Mouse (Mus musculus): ENCODE measurements at regions not wholly inside any gene's neighbourhood (a gene's known extent, or its start where the extent isn't known, plus 50 kb on each side); places are given as distances from the start of the nearest gene placed in this dataset.

DNA sequence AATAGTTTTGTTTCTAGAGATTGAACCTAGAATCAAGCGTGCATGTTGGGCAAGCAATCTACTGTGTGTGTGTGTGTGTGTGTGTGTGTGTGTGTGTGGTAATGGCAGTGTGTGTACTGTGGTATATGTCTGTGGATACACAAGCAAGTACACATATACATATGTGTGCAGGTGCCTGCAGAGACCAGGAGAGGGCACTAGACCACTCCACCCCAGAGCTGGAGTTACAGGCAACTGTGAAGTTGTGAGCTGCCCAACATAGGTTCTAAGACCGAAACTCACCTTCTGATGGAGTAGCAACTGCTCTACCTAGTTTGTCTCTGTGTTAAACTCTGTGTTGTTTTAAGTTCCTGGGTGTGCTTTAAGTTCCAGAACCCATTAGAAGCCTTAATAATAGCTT, 177.7 kb upstream of the Lrig3 start:
- TF ChIP-seq ZNF384 (IDR thresholded peaks at IDR 0.05; ENCODE audit: low read depth, low read length) (no peak), HCFC1 (IDR thresholded peaks at IDR 0.05; ENCODE audit: low read depth, low read length) (no peak)
